Mouse (Mus musculus): Measurements from ENCODE around the gene Atp9a. TPM values are rescaled to one million over a fixed set of nuclear protein-coding genes. Genes with fewer than 3 reads are reported as not detected.

The Atp9a gene
- total RNA-seq, 1 experiment, result 41.5 TPM

GRCm38 (mm10) chr2:168702266-168702665 is 39.9 kb downstream of the Atp9a start:
- TF ChIP-seq ZC3H11A (IDR thresholded peaks at IDR 0.05; ENCODE audit: borderline replicate concordance, low read depth, low read length) (no peak), MAFK (IDR thresholded peaks at IDR 0.05; ENCODE audit: insufficient read depth, low read depth, low read length) (no peak), CHD2 (IDR thresholded peaks at IDR 0.05; ENCODE audit: low read depth, low read length) (no peak), ZNF384 (IDR thresholded peaks at IDR 0.05; ENCODE audit: low read depth, low read length) (no peak), HCFC1 (IDR thresholded peaks at IDR 0.05; ENCODE audit: borderline replicate concordance, insufficient read depth, low read length) (no peak)
- no peak for DNase-seq (ENCODE audit: low read depth, low spot score)
- H3K27ac ChIP-seq (ENCODE audit: insufficient read depth, low read depth, low read length, poor library complexity, severe bottlenecking), result no peak overlapping the region
- H3K4me3 ChIP-seq (ENCODE audit: insufficient read depth in 1 of 2, low read depth in 1 of 2, low read length in 2 of 2, poor library complexity in 1 of 2, severe bottlenecking in 1 of 2), result no peak overlapping the region
- in situ Hi-C loops (cut with MboI; ENCODE audit: low sequenced_read_pairs in 2 of 2, unreplicated experiment in 2 of 2), result no loop called here
- H3K36me3 ChIP-seq (ENCODE audit: control insufficient read depth, insufficient read depth, low read length, poor library complexity, severe bottlenecking), result peaks cover 2% of the 10 kb centered on the region; the same call in 1 of the 2 replicates
- H3K9ac ChIP-seq (ENCODE audit: insufficient read depth, low read depth, low read length, poor library complexity, severe bottlenecking), result peak overlapping the region; percentile 13; the same call in 1 of the 2 replicates
- no peaks in the 10 kb centered on the region for H3K9me3 ChIP-seq (ENCODE audit: control insufficient read depth, insufficient read depth, low read depth, low read length)
- peaks cover 7 to 11% of the 10 kb centered on the region in 2 experiments; a peak in 2 of 4 replicates for H3K4me1 ChIP-seq (ENCODE audit: control insufficient read depth in 2 of 2, insufficient read depth in 2 of 2, low read length in 2 of 2, poor library complexity in 1 of 2)

DNA sequence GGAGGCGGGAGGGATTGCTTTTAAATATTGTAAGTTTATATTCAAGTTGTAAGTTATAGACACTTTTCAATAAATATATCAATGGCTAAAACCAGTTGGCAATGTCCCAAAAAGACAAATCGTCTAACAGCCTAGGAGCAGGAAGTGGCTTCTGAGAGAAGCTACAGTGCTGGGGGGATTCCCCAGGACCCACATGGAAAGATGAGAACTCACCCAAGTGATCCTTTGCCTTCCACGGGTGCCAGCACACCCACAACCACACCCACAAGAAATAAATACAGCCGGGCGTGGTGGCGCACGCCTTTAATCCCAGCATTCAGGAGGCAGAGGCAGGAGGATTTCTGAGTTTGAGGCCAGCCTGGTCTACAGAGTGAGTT is 47.2 kb downstream of the Atp9a start:
- in situ Hi-C loops (cut with MboI; ENCODE audit: low sequenced_read_pairs in 2 of 2, unreplicated experiment in 2 of 2), result loop anchor here (25.0 kb wide), 1 partner anchor 167 kb away; no protein-coding TSS in a partner anchor

DNA sequence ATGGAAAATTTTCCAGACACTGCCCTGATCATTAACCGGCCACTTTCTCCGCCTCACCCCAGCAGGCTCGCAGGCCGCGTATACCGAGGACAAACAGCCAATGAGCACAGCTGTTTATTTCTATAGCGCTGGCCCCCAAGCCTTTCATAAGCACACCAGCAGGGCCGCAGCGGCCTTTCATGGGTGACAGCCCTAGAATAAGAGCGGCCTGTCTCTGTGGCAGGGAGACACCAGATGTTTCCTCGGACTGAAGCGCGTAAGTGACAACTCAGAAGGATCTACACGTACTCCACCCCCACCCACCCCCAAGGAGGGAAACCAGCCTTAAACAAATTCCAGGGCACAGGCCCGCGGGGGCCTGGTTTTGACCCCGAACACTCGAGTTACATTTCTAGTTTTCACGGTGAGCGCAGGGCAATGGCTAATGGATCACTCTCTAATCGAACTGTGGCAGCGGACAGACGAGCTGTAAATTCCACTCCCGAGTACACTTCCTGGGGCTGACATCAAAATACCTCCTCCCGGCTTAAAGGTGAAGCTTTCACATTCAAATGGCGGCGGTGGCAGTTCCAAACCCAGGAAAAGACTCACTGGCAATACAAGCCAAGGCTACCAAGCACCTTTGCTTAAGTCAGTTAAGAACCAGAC is 47.7 kb downstream of the Atp9a start:
- H3K4me3 ChIP-seq (ENCODE audit: insufficient read depth in 1 of 2, low read depth in 1 of 2, low read length in 2 of 2, poor library complexity in 1 of 2, severe bottlenecking in 1 of 2), result peak overlapping the region; percentile 18 to 49
- TF ChIP-seq ZNF384 (IDR thresholded peaks at IDR 0.05; ENCODE audit: low read depth, low read length) (no peak), HCFC1 (IDR thresholded peaks at IDR 0.05; ENCODE audit: borderline replicate concordance, insufficient read depth, low read length) (no peak), CHD2 (IDR thresholded peaks at IDR 0.05; ENCODE audit: low read depth, low read length) (no peak), ZC3H11A (IDR thresholded peaks at IDR 0.05; ENCODE audit: borderline replicate concordance, low read depth, low read length) (no peak), MAFK (IDR thresholded peaks at IDR 0.05; ENCODE audit: insufficient read depth, low read depth, low read length) (no peak)
- H3K4me1 ChIP-seq (ENCODE audit: control insufficient read depth in 2 of 2, insufficient read depth in 2 of 2, low read length in 2 of 2, poor library complexity in 1 of 2), result peaks cover 7 to 10% of the 10 kb centered on the region in 2 experiments; a peak in 3 of 4 replicates
- peak overlapping the region; percentile 29; the same call in 1 of the 2 replicates for H3K9ac ChIP-seq (ENCODE audit: insufficient read depth, low read depth, low read length, poor library complexity, severe bottlenecking)
- H3K27ac ChIP-seq (ENCODE audit: insufficient read depth, low read depth, low read length, poor library complexity, severe bottlenecking), result peak overlapping the region; percentile 10; the same call in 1 of the 2 replicates
- DNase-seq (ENCODE audit: low read depth, low spot score), result no peak
- H3K36me3 ChIP-seq (ENCODE audit: control insufficient read depth, insufficient read depth, low read length, poor library complexity, severe bottlenecking), result no peaks in the 10 kb centered on the region
- in situ Hi-C loops (cut with MboI; ENCODE audit: low sequenced_read_pairs in 2 of 2, unreplicated experiment in 2 of 2), result loop anchor here (25.0 kb wide), 1 partner anchor 168 kb away; no protein-coding TSS in a partner anchor
- no peaks in the 10 kb centered on the region for H3K9me3 ChIP-seq (ENCODE audit: control insufficient read depth, insufficient read depth, low read depth, low read length)

More for the DNA sequence above, 47.2 kb downstream of the Atp9a start:
- Histone ChIP-seq H3K4me3 (ENCODE audit: insufficient read depth in 1 of 2, low read depth in 1 of 2, low read length in 2 of 2, poor library complexity in 1 of 2, severe bottlenecking in 1 of 2) (peak overlapping the region in 1 of 2 experiments; percentile 49; a peak in 1 of 4 replicates), H3K4me1 (ENCODE audit: control insufficient read depth in 2 of 2, insufficient read depth in 2 of 2, low read length in 2 of 2, poor library complexity in 1 of 2) (peaks cover 6 to 10% of the 10 kb centered on the region in 2 experiments; a peak in 2 of 4 replicates), H3K9ac (ENCODE audit: insufficient read depth, low read depth, low read length, poor library complexity, severe bottlenecking) (no peak overlapping the region), H3K36me3 (ENCODE audit: control insufficient read depth, insufficient read depth, low read length, poor library complexity, severe bottlenecking) (no peaks in the 10 kb centered on the region), H3K27ac (ENCODE audit: insufficient read depth, low read depth, low read length, poor library complexity, severe bottlenecking) (peak overlapping the region; percentile 10; the same call in 1 of the 2 replicates), H3K9me3 (ENCODE audit: control insufficient read depth, insufficient read depth, low read depth, low read length) (no peaks in the 10 kb centered on the region)
- no peak for DNase-seq (ENCODE audit: low read depth, low spot score)
- TF ChIP-seq ZC3H11A (IDR thresholded peaks at IDR 0.05; ENCODE audit: borderline replicate concordance, low read depth, low read length) (no peak), CHD2 (IDR thresholded peaks at IDR 0.05; ENCODE audit: low read depth, low read length) (no peak), MAFK (IDR thresholded peaks at IDR 0.05; ENCODE audit: insufficient read depth, low read depth, low read length) (no peak), ZNF384 (IDR thresholded peaks at IDR 0.05; ENCODE audit: low read depth, low read length) (no peak), HCFC1 (IDR thresholded peaks at IDR 0.05; ENCODE audit: borderline replicate concordance, insufficient read depth, low read length) (no peak)

- TF ChIP-seq ZNF384 (IDR thresholded peaks at IDR 0.05; ENCODE audit: low read depth, low read length), result no peak
- 0 out of 2 replicates have a peak, but pooled peaks have one; percentile 33 for TF ChIP-seq ZC3H11A (IDR thresholded peaks at IDR 0.05; ENCODE audit: borderline replicate concordance, low read depth, low read length)
- Histone ChIP-seq H3K36me3 (ENCODE audit: control insufficient read depth, insufficient read depth, low read length, poor library complexity, severe bottlenecking) (no peaks in the 10 kb centered on the region), H3K4me1 (ENCODE audit: control insufficient read depth in 2 of 2, insufficient read depth in 2 of 2, low read length in 2 of 2, poor library complexity in 1 of 2) (peaks cover 14 to 19% of the 10 kb centered on the region in 2 experiments), H3K27ac (ENCODE audit: insufficient read depth, low read depth, low read length, poor library complexity, severe bottlenecking) (no peak overlapping the region), H3K4me3 (ENCODE audit: insufficient read depth in 1 of 2, low read depth in 1 of 2, low read length in 2 of 2, poor library complexity in 1 of 2, severe bottlenecking in 1 of 2) (no peak overlapping the region), H3K9me3 (ENCODE audit: control insufficient read depth, insufficient read depth, low read depth, low read length) (no peaks in the 10 kb centered on the region), H3K9ac (ENCODE audit: insufficient read depth, low read depth, low read length, poor library complexity, severe bottlenecking) (no peak overlapping the region)
- in situ Hi-C loops (cut with MboI; ENCODE audit: low sequenced_read_pairs in 2 of 2, unreplicated experiment in 2 of 2), result loop anchor here (25.0 kb wide), 1 partner anchor 171 kb away; no protein-coding TSS in a partner anchor
- peak; percentile 85 for DNase-seq (ENCODE audit: low read depth, low spot score)
Observed at GRCm38 (mm10) chr2:168691774-168692173, 50.4 kb downstream of the Atp9a start.
